Mouse (Mus musculus): ENCODE data around the gene Fam19a5.

The Fam19a5 gene

GRCm38 (mm10) chr15:87668112-87668511, 124.0 kb downstream of the Fam19a5 start:
- DNase-seq: no peak

GRCm38 (mm10) chr15:87671929-87672328, 127.8 kb downstream of the Fam19a5 start:
- no peak for DNase-seq

- DNase-seq: no peak
These were observed 134.6 kb downstream of the Fam19a5 start for GRCm38 (mm10) chr15:87678711-87679110.

- DNase-seq: no peak
These were observed 138.3 kb downstream of the Fam19a5 start for GRCm38 (mm10) chr15:87682410-87682809.

GRCm38 (mm10) chr15:87686415-87687040, 142.4 kb downstream of the Fam19a5 start:
- DNase-seq: no peak

- no peak for DNase-seq
These were observed 147.3 kb downstream of the Fam19a5 start for GRCm38 (mm10) chr15:87691271-87691955.

- DNase-seq: no peak
These were observed 147.9 kb downstream of the Fam19a5 start for GRCm38 (mm10) chr15:87691958-87692357.

GRCm38 (mm10) chr15:87692394-87692793, 148.3 kb downstream of the Fam19a5 start:
- DNase-seq: no peak

- DNase-seq: no peak
These were observed 148.9 kb downstream of the Fam19a5 start for GRCm38 (mm10) chr15:87692865-87693513.

GRCm38 (mm10) chr15:87697433-87697996, 153.4 kb downstream of the Fam19a5 start:
- DNase-seq: no peak

GRCm38 (mm10) chr15:87698562-87699320, 154.6 kb downstream of the Fam19a5 start:
- peak; percentile 9 for DNase-seq

- DNase-seq: no peak
These were observed 158.7 kb downstream of the Fam19a5 start for GRCm38 (mm10) chr15:87702821-87703220.

GRCm38 (mm10) chr15:87703334-87703733, 159.2 kb downstream of the Fam19a5 start:
- DNase-seq: no peak

GRCm38 (mm10) chr15:87711790-87712189, 167.7 kb downstream of the Fam19a5 start:
- no peak for DNase-seq

- no peak for DNase-seq
These were observed 168.1 kb downstream of the Fam19a5 start for GRCm38 (mm10) chr15:87712221-87712620.

- no peak for DNase-seq
These were observed 171.1 kb downstream of the Fam19a5 start for GRCm38 (mm10) chr15:87715037-87715676.

GRCm38 (mm10) chr15:87717056-87717455, 173.0 kb downstream of the Fam19a5 start:
- DNase-seq: no peak

GRCm38 (mm10) chr15:87723455-87723986, 179.4 kb downstream of the Fam19a5 start:
- DNase-seq: no peak

GRCm38 (mm10) chr15:87726657-87727236, 182.6 kb downstream of the Fam19a5 start:
- DNase-seq: no peak

GRCm38 (mm10) chr15:87736345-87736744, 192.2 kb downstream of the Fam19a5 start:
- DNase-seq: no peak

- DNase-seq: no peak
These were observed 211.4 kb downstream of the Fam19a5 start for GRCm38 (mm10) chr15:87755482-87755881.

- no peak for DNase-seq
These were observed 221.8 kb downstream of the Fam19a5 start for GRCm38 (mm10) chr15:87765876-87766275.
